In genomic region chr5:48058612-48059011, GRCm38 (mm10) we compare ENCODE assay signal across 11 mouse cellular contexts.
DNase-seq lines count a peak whose midpoint lies in the region; ATAC-seq lines count a peak whose summit lies in the region.
"Had no signal": no experiment of that assay in that cellular context is flagged by ENCODE, and none has a peak within 500 bp of the region (broad histone marks: within the 10 kb centered on the region; RNA-seq: fewer than 3 reads in every experiment).

No protein-coding gene starts in this region.

- no peaks in the 10 kb centered on the region for H3K27me3 ChIP-seq in hindbrain, embryonic 12.5 days
- H3K27me3 ChIP-seq in limb, embryonic 15.5 days = no peaks in the 10 kb centered on the region

- no peak overlapping the region for H3K27ac ChIP-seq in hindbrain, embryonic 12.5 days
- no peak overlapping the region for H3K27ac ChIP-seq in limb, embryonic 15.5 days
- H3K27ac ChIP-seq: gastrocnemius, adult 2 months had no signal

- no peaks in the 10 kb centered on the region for H3K9me3 ChIP-seq in hindbrain, embryonic 12.5 days (replicated peaks)
- no peaks in the 10 kb centered on the region for H3K9me3 ChIP-seq in limb, embryonic 15.5 days

- DNase-seq in embryo, embryonic 10 days (ENCODE audit: low spot score) = peak; percentile 47
- DNase-seq in embryo, embryonic 9.5 days (ENCODE audit: extremely low spot score) = no peak
- DNase-seq in brain, adult 2 months (ENCODE audit: low read depth, low spot score) = peak; percentile 13
- no peak for DNase-seq in thymus, postnatal 0 days (ENCODE audit: low spot score)
- no peak for DNase-seq in ovary, postnatal 36 days (ENCODE audit: low spot score)
- DNase-seq in lung, postnatal 4 days = no peak
- DNase-seq: gastrocnemius, adult 2 months; kidney, adult 18-20 months; lung, postnatal 10 days had no signal

- no peak for ATAC-seq in hindbrain, embryonic 12.5 days (ENCODE audit: low FRiP score)
- ATAC-seq in limb, embryonic 15.5 days (ENCODE audit: insufficient number of reproducible peaks, low FRiP score, low TSS enrichment, low read depth) = no peak

- WGBS in hindbrain, embryonic 12.5 days = 43% methylated on average over 10 of the region's 10 CpGs
- 32% methylated on average over 10 of the region's 10 CpGs for WGBS in limb, embryonic 15.5 days

- H3K4me3 ChIP-seq in hindbrain, embryonic 12.5 days = no peak overlapping the region
- H3K4me3 ChIP-seq in limb, embryonic 15.5 days = no peak overlapping the region
- H3K4me3 ChIP-seq: gastrocnemius, adult 2 months had no signal

- H3K9ac ChIP-seq in hindbrain, embryonic 12.5 days = no peak overlapping the region
- no peak overlapping the region for H3K9ac ChIP-seq in limb, embryonic 15.5 days

- 0 out of 2 replicates have a peak, but pooled peaks cover 2% of the 10 kb centered on the region for H3K4me1 ChIP-seq in hindbrain, embryonic 12.5 days
- H3K4me1 ChIP-seq in limb, embryonic 15.5 days = peaks cover 3% of the 10 kb centered on the region; the same call in 1 of the 2 replicates

- H3K36me3 ChIP-seq in hindbrain, embryonic 12.5 days = no peaks in the 10 kb centered on the region
- H3K36me3 ChIP-seq in limb, embryonic 15.5 days = no peaks in the 10 kb centered on the region

- 0 out of 2 replicates have a peak overlapping the region, but pooled peaks have one; percentile 15 for H3K4me2 ChIP-seq in hindbrain, embryonic 12.5 days (replicated peaks)
- 0 out of 2 replicates have a peak overlapping the region, but pooled peaks have one; percentile 3 for H3K4me2 ChIP-seq in limb, embryonic 15.5 days

Comparison
In these comparisons a context has a peak if more than half of its experiments do, and no peak if none do; other contexts are left out.
1. DNase-seq: peak in embryo, embryonic 10 days (single experiment) and brain, adult 2 months (single experiment); none in embryo, embryonic 9.5 days (single experiment), thymus, postnatal 0 days (single experiment), ovary, postnatal 36 days (single experiment) and lung, postnatal 4 days (0 of 2).